Mouse (Mus musculus): ENCODE data around the gene Eif2b4.

Eif2b4 gene

DNA sequence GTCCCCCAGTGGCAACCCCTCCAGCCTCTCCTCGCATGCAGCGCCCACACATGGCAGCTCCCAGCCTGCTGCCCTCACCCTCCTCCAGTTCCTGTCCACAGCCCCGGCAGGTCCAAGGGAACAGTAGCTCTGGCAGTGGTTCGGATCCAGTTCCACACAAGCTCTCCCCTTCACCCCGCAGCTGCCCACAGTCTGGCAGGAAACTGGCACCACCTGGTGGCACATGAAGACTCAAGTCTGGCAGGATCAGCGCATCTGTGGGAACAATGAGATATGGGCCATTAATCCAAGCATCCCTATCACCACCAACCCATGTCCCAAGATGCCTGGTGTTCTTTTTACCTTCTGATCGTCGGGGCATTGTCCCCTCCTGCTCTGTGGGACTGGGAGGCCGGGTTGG lies 6.7 kb upstream of the Eif2b4 start:
- in situ Hi-C loops (cut with MboI) = no loop called here

DNA sequence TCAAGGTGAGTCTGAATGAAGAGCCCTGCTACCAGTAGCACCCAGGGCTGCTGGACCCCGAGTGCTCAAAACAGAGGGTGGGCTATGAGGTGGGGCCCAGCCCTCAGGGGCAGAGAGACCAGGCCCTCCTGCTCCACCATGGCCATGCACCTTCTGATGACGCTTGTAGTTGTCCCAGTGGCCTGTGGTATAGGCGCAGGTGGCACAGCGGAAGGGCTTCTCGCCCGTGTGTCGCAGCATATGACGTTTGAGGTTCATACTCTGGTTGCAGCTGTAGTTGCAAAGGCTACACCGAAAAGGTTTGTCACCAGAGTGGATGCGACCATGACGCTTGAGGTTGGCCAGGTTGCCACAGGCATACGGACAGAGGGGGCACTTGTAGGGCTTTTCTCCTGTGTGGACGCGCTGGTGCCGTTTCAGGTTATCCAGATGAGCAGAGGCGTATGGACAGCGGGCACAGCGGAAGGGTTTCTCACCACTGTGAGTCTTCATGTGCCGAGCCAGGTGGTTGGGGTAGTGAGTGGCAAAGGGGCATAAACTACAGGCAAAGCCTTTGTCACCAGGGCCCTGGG lies 6.2 kb upstream of the Eif2b4 start:
- in situ Hi-C loops (cut with MboI) = no loop called here

DNA sequence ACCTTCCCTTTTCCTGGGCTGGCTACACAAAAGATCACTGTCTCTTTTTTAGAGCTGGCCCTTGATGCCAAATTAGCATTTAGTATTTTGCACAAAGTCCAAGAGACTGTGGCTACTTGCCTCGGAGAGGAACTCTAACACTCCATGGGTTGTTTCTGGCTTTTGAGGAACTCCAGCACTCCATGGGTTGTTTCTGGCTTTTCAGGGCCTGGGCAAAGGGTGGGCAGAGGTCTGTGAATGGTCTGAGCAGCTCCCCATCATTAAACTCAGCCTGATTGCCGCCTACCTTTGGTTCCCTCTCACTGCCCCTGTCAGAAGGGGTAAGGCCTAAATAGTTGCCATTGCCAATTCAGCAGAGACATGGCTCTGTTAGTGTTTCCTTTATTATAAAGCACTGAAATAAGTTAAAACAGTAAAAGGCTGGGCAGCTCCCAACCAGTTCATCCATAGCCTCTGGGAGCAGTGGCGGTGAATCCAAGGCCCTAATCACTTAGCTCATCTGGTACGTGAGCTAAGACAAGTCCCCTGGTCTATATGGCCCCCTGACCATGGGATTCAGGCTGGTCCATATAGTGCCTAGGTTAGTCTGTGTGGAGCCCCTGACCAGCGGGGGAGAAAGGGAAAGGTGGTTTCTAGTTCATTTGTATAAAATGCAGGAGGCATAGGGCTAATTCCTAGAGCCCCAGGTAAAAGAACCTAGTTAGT lies 5.5 kb upstream of the Eif2b4 start:
- in situ Hi-C loops (cut with MboI) = no loop called here

DNA sequence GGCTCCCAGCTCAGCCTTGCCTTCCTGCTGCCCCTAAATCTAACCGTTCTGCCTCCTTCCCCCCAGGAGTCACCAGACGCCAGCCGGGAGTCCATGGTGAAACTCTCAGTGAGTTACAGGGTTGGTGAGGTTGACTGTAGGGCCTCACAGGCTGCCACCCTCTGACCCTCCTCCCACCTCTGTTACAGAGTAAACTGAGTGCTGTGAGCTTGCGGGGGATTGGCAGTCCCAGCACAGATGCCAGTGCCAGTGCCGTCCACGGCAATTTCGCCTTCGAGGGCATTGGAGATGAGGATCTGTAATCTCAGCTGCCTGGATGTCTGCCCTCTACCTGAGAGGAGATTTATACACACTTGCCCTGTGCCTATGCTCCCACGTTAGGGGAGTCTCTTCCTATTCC lies 4.9 kb upstream of the Eif2b4 start:
- in situ Hi-C loops (cut with MboI) = no loop called here

DNA sequence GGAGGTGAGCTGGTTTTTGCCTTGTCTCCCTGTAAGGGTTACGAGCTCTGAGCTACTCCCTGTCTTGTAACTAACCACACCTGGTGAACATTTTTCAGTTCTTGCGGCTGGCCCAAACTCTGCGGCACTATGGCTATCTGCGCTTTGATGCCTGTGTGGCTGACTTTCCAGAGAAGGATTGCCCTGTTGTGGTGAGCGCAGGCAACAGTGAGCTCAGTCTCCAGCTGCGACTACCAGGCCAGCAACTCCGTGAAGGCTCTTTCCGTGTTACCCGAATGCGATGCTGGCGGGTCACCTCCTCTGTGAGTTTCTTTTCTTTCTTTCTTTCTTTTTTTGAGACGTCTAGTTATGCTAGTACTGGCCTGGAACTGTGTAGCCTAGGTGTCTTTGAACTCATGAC lies 3.8 kb upstream of the Eif2b4 start:
- in situ Hi-C loops (cut with MboI) = no loop called here

DNA sequence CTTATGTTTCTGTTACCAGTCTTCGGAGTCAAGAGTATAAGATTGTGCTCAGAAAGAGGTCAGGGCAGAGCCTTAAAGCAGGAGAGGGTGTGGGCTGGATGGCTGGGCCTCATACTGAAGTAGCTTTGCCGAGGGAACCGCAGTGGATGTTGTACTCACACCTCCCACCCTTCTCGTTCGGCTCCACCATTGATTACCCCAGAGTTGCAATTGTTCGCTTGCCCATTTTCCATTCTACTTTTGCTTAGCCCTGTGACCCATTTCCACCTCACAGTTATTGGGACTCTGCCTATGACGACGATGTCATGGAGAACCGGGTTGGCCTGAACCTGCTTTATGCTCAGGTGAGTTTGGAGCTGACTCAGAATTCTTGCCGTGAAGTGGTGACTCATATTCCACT lies 3.0 kb upstream of the Eif2b4 start:
- in situ Hi-C loops (cut with MboI) = no loop called here

DNA sequence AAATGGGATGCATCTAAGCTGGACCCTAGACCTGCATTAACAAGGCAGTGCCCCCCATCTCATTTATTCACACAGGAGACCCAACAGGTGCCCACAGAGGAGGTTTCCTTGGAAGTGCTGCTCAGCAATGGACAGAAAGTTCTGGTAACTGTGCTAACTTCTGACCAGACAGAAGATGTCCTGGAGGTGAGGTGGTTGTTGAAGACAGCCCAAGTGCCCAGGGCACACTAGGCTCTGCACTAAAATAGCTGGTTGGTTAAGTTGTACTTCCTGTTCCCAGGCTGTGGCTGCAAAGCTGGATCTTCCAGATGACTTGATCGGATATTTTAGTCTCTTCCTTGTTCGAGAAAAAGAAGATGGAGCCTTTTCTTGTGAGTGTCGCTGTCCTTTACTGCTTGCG lies 2.4 kb upstream of the Eif2b4 start:
- in situ Hi-C loops (cut with MboI) = no loop called here

DNA sequence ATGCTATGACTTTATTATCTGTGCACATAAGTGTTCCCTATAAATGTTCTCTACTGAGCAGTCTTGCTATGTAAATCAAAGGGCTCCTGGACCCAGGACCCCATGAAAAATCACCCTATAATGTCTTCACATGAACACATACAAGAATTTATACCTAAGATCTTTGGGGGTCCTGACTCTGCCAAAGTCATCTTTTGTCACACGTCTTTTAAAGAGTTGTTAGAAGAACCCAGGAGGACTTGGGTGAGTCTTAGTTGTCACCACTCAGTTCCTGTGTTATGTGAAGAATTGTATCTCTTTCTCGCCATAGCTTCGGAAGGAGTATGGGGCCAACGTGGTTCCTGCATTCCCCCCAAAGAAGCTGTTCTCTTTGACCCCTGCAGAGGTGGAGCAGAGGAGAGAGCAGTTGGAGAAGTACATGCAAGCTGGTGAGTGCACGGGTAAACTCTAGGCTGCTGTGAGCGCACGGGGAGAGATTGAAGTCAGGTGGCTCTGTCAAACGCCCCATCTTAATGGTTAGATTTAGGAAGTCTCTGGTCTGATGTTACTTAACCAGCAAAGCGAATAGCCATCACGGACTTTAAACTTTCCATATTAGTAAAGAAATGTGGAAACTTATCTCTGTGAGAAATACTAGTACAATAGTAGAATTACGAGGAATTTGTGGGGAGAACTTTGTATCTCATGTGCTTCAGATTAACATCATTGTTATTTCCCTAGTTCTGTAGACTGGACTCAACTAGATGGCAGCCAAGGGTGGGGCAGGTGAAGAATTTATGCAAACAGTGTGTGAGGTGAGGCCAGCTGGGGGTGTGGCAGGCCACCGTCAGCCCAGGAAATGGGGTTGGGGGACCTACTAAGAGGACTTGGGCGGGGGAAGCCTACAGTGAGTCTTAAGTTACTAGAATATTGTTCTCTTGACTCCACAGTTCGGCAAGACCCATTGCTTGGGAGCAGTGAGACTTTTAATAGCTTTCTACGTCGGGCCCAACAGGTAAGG lies 1.6 kb upstream of the Eif2b4 start:
- in situ Hi-C loops (cut with MboI) = loop anchor here (5.0 kb wide), 1 partner anchor 133 kb away; no protein-coding TSS in a partner anchor

DNA sequence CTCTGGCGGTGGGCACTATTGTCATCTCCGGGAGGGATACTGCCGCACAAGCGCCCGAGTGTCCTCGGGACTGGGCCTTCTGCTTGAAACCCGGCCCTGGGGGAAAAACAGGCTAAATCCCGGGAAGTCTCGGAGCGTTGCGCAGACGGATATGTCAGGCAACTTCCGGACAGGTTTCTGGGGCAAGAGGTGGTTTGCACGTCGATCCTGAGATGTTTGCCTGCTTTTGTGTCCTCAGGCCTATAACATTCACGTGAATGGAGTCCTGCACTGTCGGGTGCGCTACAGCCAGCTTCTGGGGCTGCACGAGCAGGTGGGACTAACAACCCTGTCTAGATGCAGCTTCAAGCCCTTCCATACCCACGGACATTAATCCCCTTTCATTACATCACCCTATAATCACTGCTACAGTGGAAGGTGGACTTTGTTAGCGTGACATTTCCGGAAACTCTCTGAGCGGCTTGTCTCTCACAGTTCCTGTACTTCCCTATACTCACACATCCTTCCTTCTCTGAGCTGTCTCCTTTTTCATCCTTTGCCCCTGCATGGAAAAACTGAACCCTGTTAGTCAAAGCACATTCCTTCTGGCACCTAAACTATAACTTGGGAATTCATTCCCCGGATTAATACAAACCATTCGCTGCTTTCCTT lies 526 bp upstream of the Eif2b4 start:
- in situ Hi-C loops (cut with MboI) = loop anchor here (5.0 kb wide), 1 partner anchor 134 kb away; no protein-coding TSS in a partner anchor

DNA sequence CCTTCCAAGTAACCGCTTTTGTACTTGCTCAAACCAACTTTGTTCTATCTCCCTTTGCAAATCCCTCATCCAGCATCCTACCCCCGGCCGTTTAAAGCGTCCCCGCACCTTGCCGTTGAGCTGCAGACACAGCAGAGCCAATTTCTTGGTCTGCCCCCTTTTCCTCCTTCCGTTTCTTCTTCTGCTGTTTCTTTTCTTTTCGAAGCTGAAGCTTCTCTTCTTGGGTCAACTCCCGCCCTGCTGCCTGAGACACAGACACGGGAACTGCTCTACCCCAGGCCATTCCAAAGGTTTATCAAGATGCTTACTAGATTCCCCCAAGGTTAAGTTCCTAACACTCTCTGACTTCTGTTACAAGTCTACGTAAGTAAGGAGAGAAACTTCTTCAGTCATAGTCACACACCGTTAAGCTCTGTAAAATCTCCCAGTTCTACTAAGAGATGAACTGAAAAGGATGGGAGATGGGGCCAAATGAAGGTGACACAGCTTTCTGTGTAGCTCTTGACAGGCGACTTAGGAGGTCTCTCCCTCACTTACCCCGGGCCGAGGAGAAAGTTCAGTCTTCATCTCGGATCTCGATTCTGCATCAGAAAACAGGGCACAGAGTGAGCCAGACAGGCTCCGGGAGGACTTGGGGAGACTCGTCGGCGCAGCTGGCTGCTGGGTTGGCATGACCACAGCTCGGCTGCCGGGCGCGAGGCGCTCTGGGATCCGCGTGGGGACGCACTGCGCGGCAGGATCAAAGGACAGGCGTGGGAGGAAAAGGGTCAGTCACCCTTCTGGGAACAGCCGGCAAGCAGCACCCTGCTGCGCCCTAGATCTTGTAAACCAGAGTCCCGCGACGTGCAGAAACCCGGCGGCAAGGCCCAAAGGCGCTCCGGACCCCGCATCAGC lies 938 bp downstream of the Eif2b4 start:
- in situ Hi-C loops (cut with MboI) = loop anchor here (5.0 kb wide), 1 partner anchor 135 kb away; no protein-coding TSS in a partner anchor

DNA sequence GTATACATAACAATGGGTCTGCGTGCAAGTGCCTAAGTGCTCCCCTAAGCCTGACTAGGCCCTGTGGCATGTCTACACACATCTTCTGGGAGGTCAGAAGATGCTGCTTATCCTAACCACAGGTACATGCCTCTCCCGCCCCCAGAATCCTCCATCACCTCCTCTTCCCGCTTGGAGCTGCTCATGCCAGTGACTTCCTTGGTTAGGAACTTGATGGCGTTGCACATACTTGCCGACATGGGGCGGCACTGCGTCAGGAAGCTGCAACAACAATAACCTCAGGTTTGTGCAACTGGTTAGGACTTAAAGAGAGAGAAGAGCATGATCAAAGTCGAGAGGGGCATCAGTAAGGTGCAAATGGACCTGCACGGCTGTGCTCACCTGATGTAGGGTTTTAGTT lies 3.0 kb downstream of the Eif2b4 start:
- in situ Hi-C loops (cut with MboI) = loop anchor here (5.0 kb wide), 1 partner anchor 137 kb away; no protein-coding TSS in a partner anchor

DNA sequence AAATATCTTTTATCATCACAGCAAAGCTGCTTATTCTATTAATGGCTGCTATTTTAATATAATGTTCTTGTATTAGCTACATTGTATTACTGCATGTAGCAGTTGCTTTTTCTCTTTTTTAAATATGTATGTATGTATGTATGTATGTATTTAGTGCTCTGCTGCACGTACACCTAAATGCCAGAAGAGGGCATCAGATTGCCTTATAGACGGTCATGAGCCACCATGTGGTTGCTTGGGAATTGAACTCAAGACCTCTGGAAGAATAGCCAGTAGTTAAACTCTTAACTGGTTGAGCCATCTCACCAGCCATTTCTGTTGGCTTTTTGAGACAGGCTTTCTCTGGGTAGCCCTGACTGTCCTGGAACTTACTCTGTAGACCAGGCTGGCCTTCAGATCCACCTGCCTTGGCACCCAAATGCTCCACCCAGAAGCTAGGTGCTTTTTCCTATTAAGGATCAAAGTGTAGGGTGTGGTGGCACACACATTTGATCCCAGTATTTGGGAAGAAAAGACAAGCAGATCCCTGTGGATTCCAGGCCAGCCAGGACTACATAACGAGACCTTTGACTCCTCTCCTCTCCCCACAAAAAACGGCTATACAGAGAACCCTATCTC lies 4.9 kb downstream of the Eif2b4 start:
- in situ Hi-C loops (cut with MboI) = no loop called here

DNA sequence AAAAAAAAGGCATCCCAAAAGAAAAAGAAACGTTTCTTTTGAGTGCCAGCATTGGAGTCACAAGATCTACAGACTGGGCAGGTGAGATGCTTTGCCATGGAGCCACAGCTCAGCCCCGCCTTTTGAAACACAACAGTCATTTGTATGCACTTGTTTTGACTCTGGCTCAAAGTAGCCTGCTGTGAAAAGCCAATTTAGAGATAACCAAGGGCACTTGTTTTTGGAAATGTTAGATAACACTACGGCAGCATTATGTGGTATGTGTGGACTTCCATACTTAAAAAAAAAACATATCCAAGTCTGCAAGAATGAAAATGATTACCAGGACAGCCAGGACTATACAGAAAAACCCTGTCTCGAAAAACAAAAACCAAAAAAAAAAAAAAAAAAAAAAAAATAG lies 9.6 kb downstream of the Eif2b4 start:
- in situ Hi-C loops (cut with MboI) = no loop called here

DNA sequence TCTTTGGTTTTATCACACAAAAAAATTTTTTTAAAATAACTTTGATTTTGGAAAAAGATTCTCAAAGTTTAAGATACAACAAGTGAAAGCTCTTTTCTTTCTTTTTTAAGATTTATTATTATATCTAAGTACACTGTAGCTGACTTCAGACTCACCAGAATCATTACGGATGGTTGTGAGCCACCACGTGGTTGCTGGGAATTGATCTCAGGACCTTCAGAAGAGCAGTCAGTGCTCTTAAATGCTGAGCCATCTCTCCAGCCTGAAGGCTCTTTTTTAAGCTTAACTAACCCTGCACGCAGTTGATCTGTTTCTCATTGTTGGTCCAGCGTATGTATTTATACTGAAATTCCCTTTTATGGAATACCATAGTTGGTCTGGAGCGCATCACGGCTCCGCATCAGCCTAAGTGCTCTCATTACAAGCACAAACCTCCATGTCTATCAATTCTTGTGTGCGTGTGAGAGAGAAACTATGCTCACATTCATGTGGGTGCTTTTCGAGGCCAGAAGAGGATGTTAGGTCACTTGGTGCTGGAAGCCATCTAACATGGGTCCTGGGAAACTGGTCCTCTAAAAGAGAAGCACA lies 12.0 kb downstream of the Eif2b4 start:
- in situ Hi-C loops (cut with MboI) = no loop called here

DNA sequence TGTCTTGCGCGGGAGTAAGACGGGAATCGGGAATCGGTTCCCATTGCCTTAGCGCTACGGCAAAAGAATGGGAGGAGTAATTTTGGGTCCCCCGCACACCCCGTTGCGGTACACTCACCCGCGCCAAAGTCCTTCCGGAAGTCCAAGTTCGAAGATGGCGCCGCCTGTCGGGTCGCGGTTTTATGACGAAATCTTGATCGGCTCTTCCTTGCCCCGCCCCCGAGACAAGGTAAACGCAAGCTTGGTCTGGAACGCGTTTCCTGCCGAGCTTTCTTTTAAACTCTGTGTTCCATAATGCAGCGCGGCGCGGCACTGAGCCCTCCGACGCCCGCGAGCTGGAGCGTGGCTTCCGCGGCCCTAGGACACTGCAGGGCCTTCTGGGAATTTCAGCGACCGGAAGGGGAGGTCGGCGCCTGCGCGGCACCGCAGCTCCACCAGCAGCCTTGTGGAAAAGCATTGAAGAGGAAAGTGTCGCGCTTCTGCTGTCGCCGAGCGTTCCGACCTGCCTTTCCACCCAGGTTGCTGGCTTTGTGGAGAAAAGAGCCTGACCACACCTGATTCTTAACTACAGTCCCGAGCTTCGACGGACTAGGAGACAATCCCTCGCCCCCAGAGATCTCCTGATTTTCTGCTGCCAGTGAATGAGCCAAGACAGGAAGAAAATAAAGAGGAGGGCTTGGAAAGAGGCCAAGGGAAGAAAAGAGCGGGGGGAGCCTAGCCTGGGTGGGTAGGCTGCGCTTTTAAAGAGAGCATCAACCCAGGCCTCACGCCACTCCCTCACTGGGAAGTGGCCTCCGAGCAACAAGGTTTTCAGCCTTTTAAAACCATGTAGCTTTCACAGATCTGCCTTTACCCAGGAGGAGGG lies 13.2 kb downstream of the Eif2b4 start, which contains the start of the genes Gm29609 and Gtf3c2:
Gm29609 (minus strand) TSS at position 146 of the 865 bp plus-strand sequence.
Gtf3c2 (minus strand) TSS at position 379 of the 865 bp plus-strand sequence.
- in situ Hi-C loops (cut with MboI) = no loop called here

DNA sequence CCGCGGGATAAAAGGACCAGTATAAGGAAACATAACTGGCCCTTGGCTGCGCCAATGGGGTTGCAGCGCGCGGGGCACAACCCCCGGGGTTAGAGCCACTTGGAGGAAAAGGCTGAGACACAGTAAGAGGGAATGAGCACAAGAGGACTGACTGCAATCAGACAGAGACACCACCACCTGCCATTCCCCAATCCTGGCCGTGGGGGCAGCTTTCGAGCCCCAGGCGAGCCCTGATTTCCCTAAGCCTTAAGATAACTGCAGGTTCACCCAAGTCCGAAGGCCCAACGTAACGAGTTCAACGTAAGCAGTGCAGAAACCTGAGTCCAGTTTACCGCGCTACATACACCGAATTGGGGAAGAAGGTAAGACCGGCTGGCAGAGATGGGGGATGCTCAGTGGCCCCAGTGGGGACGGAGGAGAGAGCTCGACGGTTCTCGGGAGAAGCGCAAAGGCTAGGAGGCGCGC lies 13.9 kb downstream of the Eif2b4 start:
- in situ Hi-C loops (cut with MboI) = no loop called here

DNA sequence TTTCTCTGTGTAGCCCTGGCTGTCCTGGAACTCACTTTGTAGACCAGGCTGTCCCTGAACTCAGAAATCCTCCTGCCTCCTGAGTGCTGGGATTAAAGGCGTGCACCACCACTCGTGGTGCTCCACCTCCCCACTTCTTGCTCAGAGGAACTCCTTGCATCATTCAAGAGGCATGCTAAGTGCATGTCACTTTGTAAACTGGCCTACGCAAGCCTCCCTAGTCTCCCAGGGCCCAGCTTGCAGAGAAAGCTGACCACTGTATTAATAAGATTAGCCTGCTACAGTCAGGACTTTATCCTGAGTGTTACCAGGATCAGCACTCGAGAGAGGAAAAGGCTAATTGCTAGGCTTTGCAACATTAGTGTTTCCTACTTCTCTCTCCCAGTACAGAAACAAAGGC lies 24.6 kb downstream of the Eif2b4 start:
- in situ Hi-C loops (cut with MboI) = no loop called here

DNA sequence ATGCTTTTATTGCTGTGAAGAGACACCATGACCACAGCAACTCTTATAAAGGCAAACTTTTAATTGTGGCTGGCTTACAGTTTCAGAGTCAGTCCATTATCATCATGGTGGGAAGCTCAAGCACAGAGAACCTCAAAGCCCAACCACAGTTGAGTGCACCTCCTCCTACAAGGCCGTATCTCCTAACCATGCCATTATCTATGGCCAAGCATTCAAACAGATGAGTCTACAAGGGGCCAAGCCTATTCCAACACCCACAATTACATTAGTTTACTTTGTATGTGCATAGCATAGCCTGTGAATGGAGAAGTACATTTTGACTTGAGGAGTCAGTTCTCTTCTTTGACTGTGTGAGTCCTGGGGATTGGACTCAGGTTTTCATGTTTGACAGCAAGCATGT lies 28.4 kb downstream of the Eif2b4 start:
- in situ Hi-C loops (cut with MboI) = no loop called here

DNA sequence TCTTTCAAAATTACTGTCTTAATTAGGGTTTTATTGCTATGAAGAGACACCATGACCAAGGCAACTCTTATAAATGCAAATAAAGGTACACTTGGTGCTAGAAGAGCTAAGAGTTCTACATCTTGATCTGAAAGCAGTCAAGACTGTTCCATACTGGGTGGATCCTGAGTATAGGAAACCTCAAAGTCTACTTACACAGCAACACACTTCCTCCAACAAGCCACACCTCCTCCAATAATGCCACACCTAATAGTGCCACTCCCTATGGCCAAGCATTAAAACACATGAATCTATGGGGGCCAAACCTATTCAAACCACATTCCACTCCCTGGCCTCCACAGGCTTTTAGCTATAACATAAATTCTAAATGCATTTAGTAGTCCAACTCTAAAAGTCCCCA lies 30.8 kb downstream of the Eif2b4 start:
- in situ Hi-C loops (cut with MboI) = no loop called here
